Mouse (Mus musculus) midbrain, embryonic 14.5 days (tissue): Measurements from ENCODE around the gene Odf3. TPM values are rescaled to one million over a fixed set of nuclear protein-coding genes. Genes with fewer than 3 reads are reported as not detected.
A peak's percentile ranks its signal among the peaks of the same experiment; 100 is the strongest.

ENCODE experiments used
- ATAC-seq: fragments of 200-750 bp; cut with Nextera tagmentation; 2 replicates; pipeline ENCODE4 v1.8.0; 2017; ENCODE audit warnings: moderate number of reproducible peaks, moderate library complexity; ENCODE audit not compliant: low FRiP score, low TSS enrichment
- DNase-seq: peaks from one replicate; pipeline ENCODE4 v3.0.0-alpha.2; 2015
- H3K27ac ChIP-seq: fragments of 300-500 bp; sonication (generic); replicated peaks from 2 replicates; pipeline ENCODE4 v1.5.1; 2014; ENCODE audit warnings: mild to moderate bottlenecking, low read depth, low read length, moderate library complexity
- H3K27me3 ChIP-seq: fragments of 300-500 bp; sonication (generic); 2 replicates; pipeline ENCODE4 v1.6.1; 2014; ENCODE audit warnings: low read length, control low read depth, mixed read lengths; ENCODE audit not compliant: control insufficient read depth, insufficient read depth
- H3K36me3 ChIP-seq: fragments of 300-500 bp; sonication (generic); 2 replicates; pipeline ENCODE4 v1.6.1; 2014; ENCODE audit warnings: low read length, control low read depth; ENCODE audit not compliant: control insufficient read depth, insufficient read depth
- H3K4me1 ChIP-seq: fragments of 300-500 bp; sonication (generic); 2 replicates; pipeline ENCODE4 v1.6.1; 2014; ENCODE audit warnings: mild to moderate bottlenecking, antibody characterized with exemption, low read length, control low read depth; ENCODE audit not compliant: control insufficient read depth, insufficient read depth
- H3K4me2 ChIP-seq: fragments of 300-500 bp; sonication (generic); 2 replicates; pipeline ENCODE4 v1.6.1; 2014; ENCODE audit warnings: mild to moderate bottlenecking, low read length, moderate library complexity
- H3K4me3 ChIP-seq: fragments of 300-500 bp; sonication (generic); replicated peaks from 2 replicates; pipeline ENCODE4 v1.5.1; 2014; ENCODE audit warnings: low read depth, low read length
- H3K9ac ChIP-seq: fragments of 300-500 bp; sonication (generic); replicated peaks from 2 replicates; pipeline ENCODE4 v1.6.1; 2014; ENCODE audit warnings: mild to moderate bottlenecking, low read length, moderate library complexity
- H3K9me3 ChIP-seq: fragments of 300-500 bp; sonication (generic); 2 replicates; pipeline ENCODE4 v1.6.1; 2016; ENCODE audit warnings: low read length, control low read depth, mixed read lengths; ENCODE audit not compliant: control insufficient read depth
- WGBS: fragments of 180-500 bp; shearing (Covaris S2); extraction: QIAGEN DNeasy Blood & Tissue Kit; methylation state at CpG from one replicate; pipeline ENCODE4 v1.1.7; 2014; 5-methylcytosine and 5-hydroxymethylcytosine counted together
- polyA plus RNA-seq: library from polyadenylated mRNA; unstranded; fragments of >200 nt; fragmentation: Nextera tagmentation; extraction: Ambion mirVana; gene quantifications from 2 replicates; pipeline ENCODE4 v1.2.1, GENCODE M21; 2014

The Odf3 gene
- polyA plus RNA-seq, 1 experiment from 2014 or later, result not detected

- Histone ChIP-seq H3K4me3 (peak within 1 kb of the TSS; percentile 58), H3K9ac (peak within 1 kb of the TSS; percentile 68), H3K36me3 (peaks cover 16% of the 10 kb centered on the region; the same call in 1 of the 2 replicates), H3K9me3 (no peaks in the 10 kb centered on the region), H3K4me1 (peaks cover 9% of the 10 kb centered on the region; the same call in 1 of the 2 replicates), H3K27ac (peak within 1 kb of the TSS; percentile 85), H3K4me2 (peak within 1 kb of the TSS; percentile 53), H3K27me3 (no peaks in the 10 kb centered on the region)
- ATAC-seq (peak; percentile 89), DNase-seq (peak; percentile 90)
- WGBS, result under 1% methylated on average over 21 of the region's 21 CpGs
Measured at GRCm38 (mm10) chr7:140821653-140822329, 25.8 kb upstream of the Odf3 start, which contains the start of gene Zfp941. TSS of gene Zfp941 (minus strand) at chr7:140822178.

GRCm38 (mm10) chr7:140822731-140823130 is 24.9 kb upstream of the Odf3 start:
- H3K27me3 ChIP-seq, result no peaks in the 10 kb centered on the region

GRCm38 (mm10) chr7:140828171-140828881 is 19.3 kb upstream of the Odf3 start:
- no peak; the same call in 1 of the 2 replicates for ATAC-seq

More at GRCm38 (mm10) chr7:140822731-140823130, 24.9 kb upstream of the Odf3 start:
- H3K4me3 ChIP-seq, result no peak overlapping the region
- DNase-seq (no peak), ATAC-seq (no peak)
- no peak overlapping the region for H3K27ac ChIP-seq
- H3K9ac ChIP-seq, result no peak overlapping the region
- H3K4me1 ChIP-seq, result peaks cover 9% of the 10 kb centered on the region; the same call in 1 of the 2 replicates
- no peak overlapping the region for H3K4me2 ChIP-seq
- no peaks in the 10 kb centered on the region for H3K9me3 ChIP-seq
- H3K36me3 ChIP-seq, result peaks cover 8% of the 10 kb centered on the region; the same call in 1 of the 2 replicates
- 97% methylated on average over 4 of the region's 4 CpGs for WGBS

GRCm38 (mm10) chr7:140831447-140831846 is 16.2 kb upstream of the Odf3 start:
- H3K36me3 ChIP-seq, result no peaks in the 10 kb centered on the region
- WGBS, result 80% methylated on average over 6 of the region's 6 CpGs
- H3K9me3 ChIP-seq, result no peaks in the 10 kb centered on the region
- H3K4me3 ChIP-seq, result no peak overlapping the region
- no peaks in the 10 kb centered on the region for H3K4me1 ChIP-seq
- no peak for ATAC-seq
- no peak for DNase-seq
- H3K27ac ChIP-seq, result no peak overlapping the region
- H3K4me2 ChIP-seq, result no peak overlapping the region
- no peak overlapping the region for H3K9ac ChIP-seq
- no peaks in the 10 kb centered on the region for H3K27me3 ChIP-seq

More at GRCm38 (mm10) chr7:140828171-140828881, 19.3 kb upstream of the Odf3 start:
- no peaks in the 10 kb centered on the region for H3K36me3 ChIP-seq
- H3K4me1 ChIP-seq, result no peaks in the 10 kb centered on the region
- no peaks in the 10 kb centered on the region for H3K27me3 ChIP-seq
- no peak overlapping the region for H3K9ac ChIP-seq
- H3K4me3 ChIP-seq, result no peak overlapping the region
- peak; percentile 78 for DNase-seq
- H3K4me2 ChIP-seq, result no peak overlapping the region
- 38% methylated on average over 8 of the region's 8 CpGs for WGBS
- no peaks in the 10 kb centered on the region for H3K9me3 ChIP-seq
- H3K27ac ChIP-seq, result no peak overlapping the region

- no peaks in the 10 kb centered on the region for H3K4me1 ChIP-seq
- ATAC-seq, result no peak
- WGBS, result 83% methylated on average over 4 of the region's 4 CpGs
- no peaks in the 10 kb centered on the region for H3K27me3 ChIP-seq
- DNase-seq, result no peak
- H3K4me3 ChIP-seq, result no peak overlapping the region
- H3K9me3 ChIP-seq, result no peaks in the 10 kb centered on the region
- no peak overlapping the region for H3K4me2 ChIP-seq
- no peak overlapping the region for H3K27ac ChIP-seq
- H3K36me3 ChIP-seq, result no peaks in the 10 kb centered on the region
- H3K9ac ChIP-seq, result no peak overlapping the region
Measured at GRCm38 (mm10) chr7:140833341-140833740, 14.3 kb upstream of the Odf3 start.

GRCm38 (mm10) chr7:140834968-140835757 is 12.4 kb upstream of the Odf3 start, which contains the start of gene Urah:
TSS of gene Urah (plus strand) at chr7:140835018.
- no peak within 1 kb of the TSS for H3K9ac ChIP-seq
- DNase-seq (no peak), ATAC-seq (no peak)
- 49% methylated on average over 20 of the region's 20 CpGs for WGBS
- no peaks in the 10 kb centered on the region for H3K4me1 ChIP-seq
- no peak within 1 kb of the TSS for H3K27ac ChIP-seq
- no peak within 1 kb of the TSS for H3K4me3 ChIP-seq
- no peaks in the 10 kb centered on the region for H3K27me3 ChIP-seq
- H3K4me2 ChIP-seq, result no peak within 1 kb of the TSS
- H3K9me3 ChIP-seq, result no peaks in the 10 kb centered on the region
- no peaks in the 10 kb centered on the region for H3K36me3 ChIP-seq

GRCm38 (mm10) chr7:140835758-140836087 is 11.9 kb upstream of the Odf3 start:
- WGBS, result 69% methylated on average over 2 of the region's 2 CpGs
- Histone ChIP-seq H3K4me3 (no peak overlapping the region), H3K36me3 (no peaks in the 10 kb centered on the region), H3K4me2 (no peak overlapping the region), H3K9ac (no peak overlapping the region), H3K27me3 (no peaks in the 10 kb centered on the region), H3K9me3 (no peaks in the 10 kb centered on the region), H3K27ac (no peak overlapping the region), H3K4me1 (no peaks in the 10 kb centered on the region)
- ATAC-seq, result no peak
- DNase-seq, result no peak

GRCm38 (mm10) chr7:140836243-140837115 is 11.1 kb upstream of the Odf3 start:
- no peak overlapping the region for H3K27ac ChIP-seq
- no peak for DNase-seq
- no peak overlapping the region for H3K9ac ChIP-seq
- no peak overlapping the region for H3K4me2 ChIP-seq
- no peaks in the 10 kb centered on the region for H3K27me3 ChIP-seq
- WGBS, result 85% methylated on average over 9 of the region's 9 CpGs
- H3K36me3 ChIP-seq, result no peaks in the 10 kb centered on the region
- H3K4me3 ChIP-seq, result no peak overlapping the region
- ATAC-seq, result no peak
- no peaks in the 10 kb centered on the region for H3K9me3 ChIP-seq
- no peaks in the 10 kb centered on the region for H3K4me1 ChIP-seq
